Mouse (Mus musculus): ENCODE measurements around the gene Junb. TPM values are rescaled to one million over a fixed set of nuclear protein-coding genes. Genes with fewer than 3 reads are reported as not detected.

The Junb gene
- polyA plus RNA-seq, 1 experiment from 2014 or later: 18.4 TPM

DNA sequence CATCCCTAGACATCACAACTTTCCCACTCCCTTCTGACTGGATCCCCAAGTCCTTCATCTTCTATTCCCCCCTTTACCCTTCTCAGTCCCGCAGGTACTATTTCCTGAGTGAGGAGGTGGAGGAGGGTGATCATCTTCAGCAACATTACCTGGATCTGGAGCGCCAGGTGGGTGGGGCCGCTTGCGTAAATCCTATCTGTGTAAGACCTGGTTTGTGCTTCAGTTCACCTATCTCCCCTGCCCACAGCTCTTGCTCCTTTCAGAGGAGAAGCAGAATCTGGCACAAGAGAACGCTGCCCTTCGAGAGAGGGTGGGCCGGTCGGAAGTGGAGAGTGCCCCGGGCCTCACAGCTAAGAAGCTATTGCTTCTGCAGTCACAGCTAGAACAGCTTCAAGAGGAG is 15.9 kb upstream of the Junb start:
- Histone ChIP-seq H3K9ac (ENCODE audit: low read depth, low read length) (no peak overlapping the region), H3K9me3 (ENCODE audit: control insufficient read depth, low read length) (no peaks in the 10 kb centered on the region), H3K4me1 (ENCODE audit: control insufficient read depth, insufficient read depth, low read length) (peaks cover 10% of the 10 kb centered on the region; the same call in 1 of the 2 replicates), H3K27me3 (replicated peaks; ENCODE audit: control insufficient read depth, insufficient read depth, low read length) (no peaks in the 10 kb centered on the region; the same call in 1 of the 2 replicates), H3K27ac (replicated peaks; ENCODE audit: low read depth, low read length) (no peak overlapping the region), H3K4me3 (ENCODE audit: low read depth, low read length) (no peak overlapping the region), H3K36me3 (ENCODE audit: control insufficient read depth, insufficient read depth, low read length) (peaks cover 15% of the 10 kb centered on the region; the same call in 1 of the 2 replicates), H3K4me2 (ENCODE audit: low read depth, low read length) (no peak overlapping the region)
- DNase-seq (ENCODE audit: low spot score) (no peak), ATAC-seq (ENCODE audit: low read depth) (no peak)
- 95% methylated on average over 9 of the region's 9 CpGs for WGBS

DNA sequence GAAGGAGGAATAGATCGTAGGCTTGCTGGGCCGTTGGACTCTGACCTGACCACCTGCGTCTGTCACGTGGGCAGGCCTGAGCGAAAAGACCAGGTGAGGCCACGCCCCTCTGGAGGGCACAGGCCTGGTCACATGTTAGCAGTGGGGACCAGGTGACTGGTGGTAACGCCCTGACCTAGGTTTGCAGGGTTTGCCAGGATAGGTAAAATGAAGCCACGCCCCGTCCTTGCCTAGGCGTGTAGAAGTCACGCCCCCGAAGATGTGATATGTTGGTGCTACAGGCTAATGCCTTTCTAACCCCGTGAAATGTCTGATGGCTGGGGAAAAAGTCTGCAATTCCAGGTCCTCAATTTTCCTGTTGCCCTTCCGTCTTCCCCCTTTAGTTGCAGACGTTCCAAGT is 12.3 kb upstream of the Junb start:
- ATAC-seq (ENCODE audit: low read depth) (peak; percentile 47), DNase-seq (ENCODE audit: low spot score) (peak; percentile 92)
- Histone ChIP-seq H3K4me2 (ENCODE audit: low read depth, low read length) (peak overlapping the region; percentile 97), H3K4me1 (ENCODE audit: control insufficient read depth, insufficient read depth, low read length) (peaks cover 7% of the 10 kb centered on the region; the same call in 1 of the 2 replicates), H3K27me3 (replicated peaks; ENCODE audit: control insufficient read depth, insufficient read depth, low read length) (no peaks in the 10 kb centered on the region; the same call in 1 of the 2 replicates), H3K9me3 (ENCODE audit: control insufficient read depth, low read length) (no peaks in the 10 kb centered on the region), H3K36me3 (ENCODE audit: control insufficient read depth, insufficient read depth, low read length) (peaks cover 7% of the 10 kb centered on the region; the same call in 1 of the 2 replicates), H3K9ac (ENCODE audit: low read depth, low read length) (peak overlapping the region; percentile 75), H3K27ac (replicated peaks; ENCODE audit: low read depth, low read length) (peak overlapping the region; percentile 79), H3K4me3 (ENCODE audit: low read depth, low read length) (peak overlapping the region; percentile 73)
- 2% methylated on average over 15 of the region's 15 CpGs for WGBS

DNA sequence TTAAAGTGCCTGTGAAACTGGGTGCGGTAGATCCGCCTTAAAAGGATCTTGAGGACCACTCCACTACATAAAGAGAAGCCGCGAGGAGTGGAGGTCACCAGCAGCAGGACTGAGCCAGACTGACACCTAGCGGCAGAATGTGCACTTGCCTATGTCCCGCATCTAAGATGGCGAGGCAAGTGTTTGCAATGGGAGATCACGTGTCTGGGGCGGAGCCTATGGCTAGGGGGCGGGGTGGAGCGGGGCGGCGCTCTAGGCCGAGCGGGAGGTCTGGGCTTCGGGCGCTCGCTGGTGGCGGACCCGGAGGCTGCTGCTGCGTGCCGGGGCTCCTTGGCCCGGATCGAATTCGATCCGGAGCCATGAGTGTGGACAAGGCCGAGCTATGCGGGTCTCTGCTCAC is 11.8 kb upstream of the Junb start, which contains the start of gene Hook2:
TSS of gene Hook2 (plus strand) at position 255 of the 400 bp plus-strand sequence.
- ATAC-seq (ENCODE audit: low read depth): peak; percentile 94
- no peaks in the 10 kb centered on the region for H3K9me3 ChIP-seq (ENCODE audit: control insufficient read depth, low read length)
- H3K9ac ChIP-seq (ENCODE audit: low read depth, low read length): peak within 1 kb of the TSS; percentile 75
- peak; percentile 99 for DNase-seq (ENCODE audit: low spot score)
- peak within 1 kb of the TSS; percentile 79 for H3K27ac ChIP-seq (replicated peaks; ENCODE audit: low read depth, low read length)
- H3K4me1 ChIP-seq (ENCODE audit: control insufficient read depth, insufficient read depth, low read length): peaks cover 11% of the 10 kb centered on the region
- H3K27me3 ChIP-seq (replicated peaks; ENCODE audit: control insufficient read depth, insufficient read depth, low read length): no peaks in the 10 kb centered on the region; the same call in 1 of the 2 replicates
- H3K4me2 ChIP-seq (ENCODE audit: low read depth, low read length): peak within 1 kb of the TSS; percentile 97
- H3K36me3 ChIP-seq (ENCODE audit: control insufficient read depth, insufficient read depth, low read length): peaks cover 7% of the 10 kb centered on the region; the same call in 1 of the 2 replicates
- WGBS: 1% methylated on average over 14 of the region's 28 CpGs
- peak within 1 kb of the TSS; percentile 73 for H3K4me3 ChIP-seq (ENCODE audit: low read depth, low read length)

DNA sequence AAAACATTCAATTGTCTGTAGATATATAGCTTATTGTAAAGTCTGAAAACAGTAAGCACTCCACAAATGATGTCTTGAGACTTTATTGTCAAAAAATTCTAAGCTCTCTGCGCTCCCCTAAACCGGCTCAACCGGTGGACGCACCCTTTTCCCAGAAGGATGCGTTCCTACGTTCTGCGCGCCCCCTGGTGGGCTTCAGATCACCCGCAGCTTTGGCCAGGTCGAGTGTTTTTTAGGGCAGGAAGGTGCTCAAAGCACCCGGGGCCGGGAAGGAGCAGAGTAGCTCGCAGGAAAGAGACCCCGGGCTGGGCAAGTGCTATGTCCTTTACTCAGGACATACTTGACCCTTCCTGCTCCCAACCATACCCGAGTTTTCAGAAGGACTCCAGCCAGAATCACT is 11.3 kb upstream of the Junb start:
- no peaks in the 10 kb centered on the region for H3K27me3 ChIP-seq (replicated peaks; ENCODE audit: control insufficient read depth, insufficient read depth, low read length)

DNA sequence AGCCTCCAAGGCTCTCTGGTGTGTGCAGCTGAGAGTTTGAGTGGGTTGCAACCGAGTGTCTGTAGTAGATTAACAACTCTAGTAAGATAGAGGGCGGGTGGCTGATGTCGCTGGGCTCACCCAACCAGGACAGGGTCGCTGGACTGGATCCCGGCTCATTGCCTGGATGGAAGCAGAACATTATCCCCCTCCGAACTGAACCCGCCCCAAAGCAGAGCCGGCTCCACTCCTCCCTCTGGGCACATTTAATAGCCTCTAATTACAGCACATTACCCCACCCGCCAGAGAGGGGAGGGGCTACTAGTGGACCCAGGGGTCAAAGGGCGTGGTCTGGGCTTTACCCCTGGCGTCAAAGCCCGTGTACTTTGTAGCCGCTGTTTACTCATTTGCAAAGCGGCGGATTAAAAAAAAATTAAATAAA is 10.8 kb upstream of the Junb start:
- Histone ChIP-seq H3K27me3 (replicated peaks; ENCODE audit: control insufficient read depth, insufficient read depth, low read length) (no peaks in the 10 kb centered on the region), H3K9ac (ENCODE audit: low read depth, low read length) (0 out of 2 replicates have a peak overlapping the region, but pooled peaks have one; percentile 72), H3K27ac (replicated peaks; ENCODE audit: low read depth, low read length) (peak overlapping the region; percentile 4; the same call in 1 of the 2 replicates), H3K4me2 (ENCODE audit: low read depth, low read length) (peak overlapping the region; percentile 97), H3K9me3 (ENCODE audit: control insufficient read depth, low read length) (no peaks in the 10 kb centered on the region), H3K4me3 (ENCODE audit: low read depth, low read length) (no peak overlapping the region), H3K36me3 (ENCODE audit: control insufficient read depth, insufficient read depth, low read length) (no peaks in the 10 kb centered on the region), H3K4me1 (ENCODE audit: control insufficient read depth, insufficient read depth, low read length) (peaks cover 20% of the 10 kb centered on the region)
- ATAC-seq (ENCODE audit: low read depth) (no peak), DNase-seq (ENCODE audit: low spot score) (no peak)
- 6% methylated on average over 15 of the region's 15 CpGs for WGBS

More for the DNA sequence above, 11.3 kb upstream of the Junb start:
- H3K9ac ChIP-seq (ENCODE audit: low read depth, low read length): peak overlapping the region; percentile 72
- under 1% methylated on average over 15 of the region's 15 CpGs for WGBS
- H3K4me2 ChIP-seq (ENCODE audit: low read depth, low read length): peak overlapping the region; percentile 97
- ATAC-seq (ENCODE audit: low read depth) (peak; percentile 76), DNase-seq (ENCODE audit: low spot score) (peak; percentile 95)
- H3K27ac ChIP-seq (replicated peaks; ENCODE audit: low read depth, low read length): peak overlapping the region; percentile 79
- H3K4me1 ChIP-seq (ENCODE audit: control insufficient read depth, insufficient read depth, low read length): peaks cover 16% of the 10 kb centered on the region
- H3K36me3 ChIP-seq (ENCODE audit: control insufficient read depth, insufficient read depth, low read length): peaks cover 2% of the 10 kb centered on the region; the same call in 1 of the 2 replicates
- H3K4me3 ChIP-seq (ENCODE audit: low read depth, low read length): peak overlapping the region; percentile 73
- H3K9me3 ChIP-seq (ENCODE audit: control insufficient read depth, low read length): no peaks in the 10 kb centered on the region

DNA sequence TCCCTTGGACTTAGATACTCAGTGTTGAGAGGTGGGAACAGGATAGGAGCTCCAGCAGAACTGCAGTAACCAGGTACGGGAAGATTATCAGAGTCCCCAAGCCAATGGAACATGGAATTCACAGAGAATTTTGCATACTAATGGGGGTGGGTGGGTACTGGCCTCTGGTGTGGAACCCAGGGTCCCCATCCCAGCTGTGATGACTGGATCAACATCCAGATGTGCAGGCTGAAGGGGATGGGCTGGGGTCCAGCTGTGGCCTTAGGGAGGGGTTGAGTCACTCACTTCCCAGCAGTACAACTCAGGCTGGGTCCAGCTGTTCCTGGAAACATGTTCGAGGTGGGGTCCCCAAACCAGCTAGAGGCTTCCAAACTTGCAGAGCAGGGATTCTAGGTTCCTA is 9.4 kb upstream of the Junb start:
- H3K4me1 ChIP-seq (ENCODE audit: control insufficient read depth, insufficient read depth, low read length): peaks cover 20% of the 10 kb centered on the region
- no peaks in the 10 kb centered on the region for H3K9me3 ChIP-seq (ENCODE audit: control insufficient read depth, low read length)
- WGBS: 61% methylated on average over 2 of the region's 2 CpGs
- no peak overlapping the region for H3K4me2 ChIP-seq (ENCODE audit: low read depth, low read length)
- no peaks in the 10 kb centered on the region for H3K27me3 ChIP-seq (replicated peaks; ENCODE audit: control insufficient read depth, insufficient read depth, low read length)
- H3K9ac ChIP-seq (ENCODE audit: low read depth, low read length): no peak overlapping the region
- DNase-seq (ENCODE audit: low spot score) (no peak), ATAC-seq (ENCODE audit: low read depth) (no peak)
- H3K36me3 ChIP-seq (ENCODE audit: control insufficient read depth, insufficient read depth, low read length): no peaks in the 10 kb centered on the region
- H3K4me3 ChIP-seq (ENCODE audit: low read depth, low read length): no peak overlapping the region
- H3K27ac ChIP-seq (replicated peaks; ENCODE audit: low read depth, low read length): no peak overlapping the region

DNA sequence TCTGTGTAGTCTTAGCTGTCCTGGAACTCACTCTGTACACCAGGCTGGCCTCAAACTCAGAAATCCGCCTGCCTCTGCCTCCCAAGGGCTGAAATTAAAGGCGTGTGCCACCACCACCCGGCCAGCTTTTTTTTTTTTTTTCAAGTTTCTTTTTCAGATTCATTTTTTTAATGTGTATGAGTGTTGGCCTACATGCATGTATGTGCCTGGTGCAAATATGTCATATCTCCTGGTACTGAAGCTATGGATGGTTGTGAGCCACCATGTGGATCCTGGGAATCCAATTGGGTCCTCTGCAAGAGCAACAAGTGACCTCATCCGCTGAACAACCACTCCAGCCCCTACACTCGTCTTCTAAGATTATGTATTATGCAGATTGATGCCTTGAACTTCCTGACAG is 8.9 kb upstream of the Junb start:
- H3K27me3 ChIP-seq (replicated peaks; ENCODE audit: control insufficient read depth, insufficient read depth, low read length): no peaks in the 10 kb centered on the region
- no peak for DNase-seq (ENCODE audit: low spot score)
- peaks cover 20% of the 10 kb centered on the region for H3K4me1 ChIP-seq (ENCODE audit: control insufficient read depth, insufficient read depth, low read length)
- H3K4me2 ChIP-seq (ENCODE audit: low read depth, low read length): no peak overlapping the region
- H3K36me3 ChIP-seq (ENCODE audit: control insufficient read depth, insufficient read depth, low read length): no peaks in the 10 kb centered on the region
- ATAC-seq (ENCODE audit: low read depth): no peak
- no peak overlapping the region for H3K9ac ChIP-seq (ENCODE audit: low read depth, low read length)
- WGBS: 84% methylated on average over 5 of the region's 5 CpGs
- H3K9me3 ChIP-seq (ENCODE audit: control insufficient read depth, low read length): no peaks in the 10 kb centered on the region
- no peak overlapping the region for H3K27ac ChIP-seq (replicated peaks; ENCODE audit: low read depth, low read length)
- no peak overlapping the region for H3K4me3 ChIP-seq (ENCODE audit: low read depth, low read length)

DNA sequence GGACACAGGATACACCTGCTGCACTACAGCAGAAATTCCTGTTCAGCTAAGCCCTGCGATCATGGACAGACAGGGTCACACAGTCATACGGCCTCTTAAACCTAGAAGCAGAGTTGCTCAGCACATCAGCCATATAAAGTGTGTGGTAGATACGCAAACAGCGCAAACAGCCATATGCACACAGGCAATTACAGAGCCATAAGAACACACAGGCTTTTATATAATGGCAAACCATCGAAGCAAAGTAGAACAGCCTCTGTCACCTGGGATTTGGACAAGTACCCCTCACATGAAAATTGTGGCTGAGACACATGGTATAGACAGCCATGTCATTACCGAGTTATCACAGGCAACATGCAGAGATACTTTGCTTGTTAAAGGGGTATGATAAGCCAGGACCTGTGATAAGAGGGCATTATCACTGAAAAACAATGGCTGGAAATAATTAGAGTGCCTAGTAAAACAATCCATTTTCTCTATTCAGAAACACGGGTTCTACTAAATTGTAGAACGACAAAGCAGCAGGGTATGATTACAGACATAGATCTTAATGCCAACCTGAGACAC is 7.9 kb upstream of the Junb start:
- Histone ChIP-seq H3K9me3 (ENCODE audit: control insufficient read depth, low read length) (no peaks in the 10 kb centered on the region), H3K27ac (replicated peaks; ENCODE audit: low read depth, low read length) (peak overlapping the region; percentile 69; the same call in 1 of the 2 replicates), H3K27me3 (replicated peaks; ENCODE audit: control insufficient read depth, insufficient read depth, low read length) (no peaks in the 10 kb centered on the region), H3K4me3 (ENCODE audit: low read depth, low read length) (peak overlapping the region; percentile 55), H3K4me1 (ENCODE audit: control insufficient read depth, insufficient read depth, low read length) (peaks cover 27% of the 10 kb centered on the region), H3K4me2 (ENCODE audit: low read depth, low read length) (peak overlapping the region; percentile 98), H3K36me3 (ENCODE audit: control insufficient read depth, insufficient read depth, low read length) (no peaks in the 10 kb centered on the region), H3K9ac (ENCODE audit: low read depth, low read length) (peak overlapping the region; percentile 69; the same call in 1 of the 2 replicates)
- ATAC-seq (ENCODE audit: low read depth) (no peak), DNase-seq (ENCODE audit: low spot score) (no peak)
- 25% methylated on average over 8 of the region's 8 CpGs for WGBS

All from embryonic facial prominence, embryonic 14.5 days (tissue).